Mouse (Mus musculus) E14TG2a.4 (cell line): ENCODE measurements around the gene Gm20388.

ENCODE experiments used
- H3K27me3 ChIP-seq: 2 replicates; pipeline ENCODE4 v1.6.1; 2014; ENCODE audit warnings: low read length, control low read depth; ENCODE audit not compliant: insufficient read depth
- H3K36me3 ChIP-seq: 2 replicates; pipeline ENCODE4 v1.6.1; 2014; ENCODE audit warnings: low read length, control low read depth; ENCODE audit not compliant: insufficient read depth
- H3K4me1 ChIP-seq: replicated peaks from 2 replicates; pipeline ENCODE4 v1.6.1; 2014; ENCODE audit warnings: low read depth, low read length, control low read depth
- H3K4me3 ChIP-seq: replicated peaks from 2 replicates; pipeline ENCODE4 v1.5.1; 2014; ENCODE audit warnings: mild to moderate bottlenecking, low read length
- H3K9me3 ChIP-seq: 2 replicates; pipeline ENCODE4 v1.6.1; 2014; ENCODE audit warnings: low read length, control low read depth
- CTCF ChIP-seq: conservative IDR thresholded peaks from 2 replicates; pipeline ENCODE4 v1.5.1; 2014; ENCODE audit warnings: low read length
- NANOG ChIP-seq: IDR thresholded peaks from 2 replicates; pipeline ENCODE4 v1.6.1; 2014; ENCODE audit warnings: borderline replicate concordance, low read length, mixed read lengths
- POU5F1 ChIP-seq: IDR thresholded peaks from 2 replicates; pipeline ENCODE4 v1.6.1; 2014; ENCODE audit warnings: low read length, borderline replicate concordance

The Gm20388 gene

GRCm38 (mm10) chr8:122259351-122259750 lies 2348.7 kb downstream of the Gm20388 start:
- Histone ChIP-seq H3K27me3 (peaks cover 59% of the 10 kb centered on the region), H3K4me3 (no peak overlapping the region), H3K9me3 (no peaks in the 10 kb centered on the region), H3K4me1 (peaks cover 29% of the 10 kb centered on the region), H3K36me3 (no peaks in the 10 kb centered on the region)
- TF ChIP-seq POU5F1 (no peak), NANOG (no peak)

- H3K4me3 ChIP-seq: no peak overlapping the region
- H3K9me3 ChIP-seq: no peaks in the 10 kb centered on the region
- peaks cover 73% of the 10 kb centered on the region for H3K27me3 ChIP-seq
- peaks cover 26% of the 10 kb centered on the region for H3K4me1 ChIP-seq
- TF ChIP-seq NANOG (no peak), POU5F1 (no peak)
- no peaks in the 10 kb centered on the region for H3K36me3 ChIP-seq
Measured at GRCm38 (mm10) chr8:122260755-122261154, 2350.1 kb downstream of the Gm20388 start.

DNA sequence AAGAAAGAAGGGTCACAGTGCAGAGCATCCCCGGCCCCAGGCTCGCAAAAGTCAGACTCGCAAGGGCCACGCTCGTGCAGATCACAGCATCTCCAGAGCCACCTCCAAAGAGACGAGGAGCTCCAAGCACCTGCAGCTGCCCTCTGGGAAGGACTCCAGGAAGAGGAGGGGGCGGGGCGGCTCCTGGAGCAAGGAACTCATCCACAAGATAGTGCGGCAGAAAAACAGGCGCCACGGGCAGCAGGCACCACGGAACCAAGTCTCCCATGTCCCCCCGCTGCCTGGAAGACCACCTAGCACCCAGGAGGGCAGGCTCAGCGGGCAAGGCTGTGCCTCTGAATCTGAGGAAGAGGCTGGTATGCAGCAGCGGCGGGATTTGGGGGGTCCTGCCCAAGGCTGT lies 2352.2 kb downstream of the Gm20388 start:
- no peaks in the 10 kb centered on the region for H3K36me3 ChIP-seq
- peaks cover 83% of the 10 kb centered on the region for H3K27me3 ChIP-seq
- H3K4me3 ChIP-seq: peak overlapping the region; percentile 57
- no peaks in the 10 kb centered on the region for H3K9me3 ChIP-seq
- H3K4me1 ChIP-seq: peaks cover 27% of the 10 kb centered on the region
- TF ChIP-seq CTCF (no peak), NANOG (no peak), POU5F1 (no peak)

GRCm38 (mm10) chr8:122264243-122264642 lies 2353.6 kb downstream of the Gm20388 start:
- TF ChIP-seq NANOG (no peak), CTCF (no peak), POU5F1 (no peak)
- no peak overlapping the region for H3K4me3 ChIP-seq

DNA sequence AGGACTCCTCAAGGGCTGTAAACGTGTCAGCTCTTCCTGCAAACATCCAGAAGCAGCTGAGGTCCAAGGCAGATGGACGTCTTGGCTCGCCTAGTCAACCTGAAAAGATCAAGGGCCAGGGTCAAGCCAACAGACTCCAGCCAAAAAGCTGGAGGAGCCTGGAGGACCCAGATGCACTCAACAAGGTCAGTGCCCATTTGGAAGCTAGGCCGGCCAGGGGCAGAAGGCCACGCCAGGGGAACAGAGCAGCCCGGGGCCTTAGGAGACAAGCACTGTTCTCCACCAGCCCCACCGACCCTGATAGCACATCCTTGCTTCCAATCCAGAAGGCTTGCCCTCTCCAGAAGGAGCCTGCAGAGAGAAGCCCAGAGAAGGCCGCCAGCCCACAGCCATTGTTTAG lies 2354.9 kb downstream of the Gm20388 start:
- TF ChIP-seq POU5F1 (no peak), CTCF (no peak), NANOG (no peak)
- H3K4me3 ChIP-seq: no peak overlapping the region
- peaks cover 45% of the 10 kb centered on the region for H3K4me1 ChIP-seq
- peaks cover 97% of the 10 kb centered on the region for H3K27me3 ChIP-seq
- H3K9me3 ChIP-seq: no peaks in the 10 kb centered on the region
- no peaks in the 10 kb centered on the region for H3K36me3 ChIP-seq

More at GRCm38 (mm10) chr8:122264243-122264642, 2353.6 kb downstream of the Gm20388 start:
- Histone ChIP-seq H3K4me1 (peaks cover 38% of the 10 kb centered on the region), H3K9me3 (no peaks in the 10 kb centered on the region), H3K27me3 (peaks cover 88% of the 10 kb centered on the region), H3K36me3 (no peaks in the 10 kb centered on the region)

- Histone ChIP-seq H3K36me3 (no peaks in the 10 kb centered on the region), H3K27me3 (peaks cover 98% of the 10 kb centered on the region), H3K9me3 (no peaks in the 10 kb centered on the region), H3K4me3 (no peak overlapping the region), H3K4me1 (peaks cover 45% of the 10 kb centered on the region)
- TF ChIP-seq CTCF (no peak), POU5F1 (no peak), NANOG (no peak)
Measured at GRCm38 (mm10) chr8:122266867-122267266, 2356.2 kb downstream of the Gm20388 start.

- Histone ChIP-seq H3K36me3 (no peaks in the 10 kb centered on the region), H3K27me3 (peaks cover 81% of the 10 kb centered on the region), H3K4me3 (peak overlapping the region; percentile 73), H3K9me3 (no peaks in the 10 kb centered on the region), H3K4me1 (peaks cover 36% of the 10 kb centered on the region)
- TF ChIP-seq NANOG: no peak
- TF ChIP-seq POU5F1: no peak
- no peak for TF ChIP-seq CTCF
Measured at GRCm38 (mm10) chr8:122268861-122269260, 2358.2 kb downstream of the Gm20388 start.

- H3K9me3 ChIP-seq: no peaks in the 10 kb centered on the region
- H3K27me3 ChIP-seq: peaks cover 76% of the 10 kb centered on the region
- no peak for TF ChIP-seq POU5F1
- no peak for TF ChIP-seq NANOG
- TF ChIP-seq CTCF: peak; percentile 81
- peak overlapping the region; percentile 73 for H3K4me3 ChIP-seq
- peaks cover 34% of the 10 kb centered on the region for H3K4me1 ChIP-seq
- no peaks in the 10 kb centered on the region for H3K36me3 ChIP-seq
Measured at GRCm38 (mm10) chr8:122269404-122269803, 2358.8 kb downstream of the Gm20388 start.

DNA sequence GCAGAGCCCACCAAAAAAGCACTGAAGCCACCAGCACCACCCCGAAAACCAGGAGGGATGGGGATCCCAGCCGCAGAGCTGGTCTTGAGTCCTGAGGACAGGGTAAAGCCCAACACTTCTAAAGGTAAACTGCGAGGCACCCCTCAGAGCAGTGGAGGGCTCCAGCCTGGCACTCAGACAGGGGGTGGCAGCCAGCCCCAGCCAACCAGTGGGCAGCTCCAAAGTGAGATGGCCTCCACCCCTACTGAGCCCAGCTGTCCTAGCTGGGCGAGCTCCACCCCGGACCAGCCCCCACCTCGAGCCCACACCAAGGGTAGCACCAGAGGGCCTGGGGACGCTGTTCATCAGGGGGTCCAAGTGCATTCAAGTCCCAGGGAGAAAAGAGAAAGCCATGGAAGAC lies 2359.9 kb downstream of the Gm20388 start:
- H3K4me3 ChIP-seq: no peak overlapping the region
- H3K9me3 ChIP-seq: no peaks in the 10 kb centered on the region
- H3K36me3 ChIP-seq: no peaks in the 10 kb centered on the region
- H3K27me3 ChIP-seq: peaks cover 68% of the 10 kb centered on the region
- no peak for TF ChIP-seq NANOG
- no peak for TF ChIP-seq POU5F1
- TF ChIP-seq CTCF: no peak
- peaks cover 38% of the 10 kb centered on the region for H3K4me1 ChIP-seq
